Mouse (Mus musculus) brain, adult 2 months (tissue): ENCODE results near the gene Cst9.
A peak's percentile ranks its signal among the peaks of the same experiment; 100 is the strongest.

Experiments
- DNase-seq: peaks from one replicate; pipeline ENCODE4 v3.0.0; 2011; ENCODE audit warnings: low read depth, low spot score

Gene Cst9

DNA sequence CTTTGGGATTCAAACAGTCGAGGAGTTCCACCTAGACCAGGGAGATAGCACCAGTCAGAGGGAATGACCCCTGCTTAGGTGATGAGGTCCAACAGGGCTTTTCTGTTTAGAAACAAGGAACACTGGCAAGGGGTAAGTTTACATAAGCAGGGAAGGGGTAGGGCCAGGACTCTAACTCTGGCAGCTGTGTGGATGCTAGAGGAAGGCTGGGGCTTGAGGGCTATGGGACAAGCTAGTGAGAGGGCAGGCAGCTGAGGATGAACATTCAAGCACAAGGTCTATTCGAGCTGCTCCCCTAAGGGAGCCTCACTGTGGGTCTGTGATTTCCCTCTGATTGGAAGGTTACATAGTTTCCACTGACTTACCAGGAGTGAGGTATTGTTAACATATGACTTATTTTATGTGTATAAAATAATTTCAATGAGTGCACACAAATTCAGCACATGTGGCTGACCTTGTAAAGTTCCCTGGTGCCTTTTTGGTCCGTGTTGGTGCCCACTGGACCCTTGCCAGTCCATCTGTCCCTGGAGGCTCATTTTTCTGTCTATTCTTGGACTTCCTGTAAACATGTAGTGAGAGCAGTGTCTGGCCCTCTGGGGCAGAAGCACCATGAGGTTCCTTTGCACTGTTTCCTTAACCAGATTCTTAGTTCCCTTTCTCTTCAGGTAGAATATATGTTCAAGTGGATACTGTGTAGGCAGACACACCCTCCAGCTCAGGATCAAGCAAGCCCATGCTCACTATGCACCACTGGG lies 42.2 kb downstream of the Cst9 start:
- DNase-seq: peak; percentile 57

DNA sequence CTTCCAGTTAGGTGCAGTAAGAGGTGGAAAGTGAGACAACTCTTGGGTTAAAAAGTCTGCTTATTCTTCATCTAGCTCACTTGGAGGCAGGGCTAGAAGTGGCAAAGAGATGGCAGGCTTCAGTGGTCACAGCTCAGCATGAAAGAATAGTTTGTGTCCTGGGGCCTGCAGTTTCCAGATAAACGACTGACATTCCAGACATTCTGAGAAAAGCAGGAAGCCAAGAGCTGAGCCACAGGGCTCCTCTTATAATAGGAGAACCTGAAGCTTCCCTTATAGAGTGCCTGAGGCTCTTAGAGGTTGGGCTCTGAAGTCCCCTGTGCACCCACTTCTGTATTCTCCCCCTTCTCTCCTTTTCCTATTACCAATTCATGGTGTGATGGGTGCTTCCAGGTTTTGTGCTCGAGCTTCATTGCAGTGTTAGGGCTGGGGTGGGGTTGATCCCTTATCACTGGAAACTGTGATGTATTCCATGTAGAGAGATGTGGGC lies 43.7 kb downstream of the Cst9 start:
- no peak for DNase-seq

DNA sequence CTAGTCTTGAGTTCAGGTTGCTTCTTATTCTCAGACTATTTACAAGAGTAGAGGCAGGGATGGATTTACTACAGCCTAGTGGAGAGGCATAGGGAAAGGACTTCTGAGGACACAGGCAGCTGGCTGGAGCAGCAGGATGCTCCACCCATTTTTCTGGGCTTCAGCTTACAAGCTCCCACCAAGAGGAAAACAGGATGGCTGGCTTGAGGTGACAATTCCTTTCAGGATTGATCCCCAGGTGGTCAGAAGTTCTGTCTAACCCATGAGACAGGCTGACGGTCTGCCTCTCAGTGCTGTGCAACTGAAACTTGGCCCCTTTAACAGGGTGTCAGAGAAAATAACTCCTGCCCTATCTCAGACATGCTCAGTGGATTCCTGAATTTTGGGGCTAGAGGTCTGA lies 44.3 kb downstream of the Cst9 start:
- no peak for DNase-seq

DNA sequence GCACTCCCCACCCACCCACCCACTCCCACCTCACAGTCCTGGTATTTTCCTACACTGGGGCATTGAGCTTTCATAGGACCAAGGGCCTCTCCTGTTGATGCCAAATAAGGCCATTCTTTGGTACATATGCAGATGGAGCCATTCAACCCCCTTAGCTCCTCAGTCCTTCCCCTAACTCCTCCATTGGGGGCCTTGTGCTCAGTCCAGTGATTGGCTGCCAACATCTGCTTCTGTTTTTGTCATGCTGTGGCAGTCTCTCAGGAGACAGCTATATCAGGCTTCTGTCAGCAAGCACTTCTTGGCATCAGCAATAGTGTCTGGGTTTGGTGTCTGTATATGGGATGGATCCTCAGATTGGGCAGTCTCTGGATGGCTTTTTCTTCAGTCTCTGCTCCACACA lies 49.8 kb downstream of the Cst9 start:
- peak; percentile 47 for DNase-seq
